Mouse (Mus musculus): ENCODE data around the gene Hcfc2.

Hcfc2 gene

DNA sequence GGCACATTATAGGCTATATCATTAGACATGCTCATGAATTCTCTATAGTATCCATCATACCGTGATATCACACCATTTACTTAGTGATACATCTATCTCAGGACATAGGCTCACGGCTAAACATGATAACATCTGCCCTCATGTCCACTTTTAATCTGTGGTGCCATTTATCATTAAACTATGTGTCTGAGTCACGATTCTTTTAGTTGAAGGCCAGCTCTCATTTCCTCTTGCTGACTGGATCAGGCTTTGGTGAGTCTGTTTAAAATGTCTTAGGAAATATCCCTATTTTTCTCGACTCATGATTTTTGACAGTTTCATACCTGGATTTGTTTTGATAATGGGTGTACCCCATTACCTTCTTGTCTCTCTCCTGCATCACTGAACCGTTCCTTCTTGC, at the start of gene Hcfc2:
Gene Hcfc2 (plus strand): TSS at position 205 of the 400 bp plus-strand sequence.
- DNase-seq (ENCODE audit: low spot score in 2 of 2): no peak

DNA sequence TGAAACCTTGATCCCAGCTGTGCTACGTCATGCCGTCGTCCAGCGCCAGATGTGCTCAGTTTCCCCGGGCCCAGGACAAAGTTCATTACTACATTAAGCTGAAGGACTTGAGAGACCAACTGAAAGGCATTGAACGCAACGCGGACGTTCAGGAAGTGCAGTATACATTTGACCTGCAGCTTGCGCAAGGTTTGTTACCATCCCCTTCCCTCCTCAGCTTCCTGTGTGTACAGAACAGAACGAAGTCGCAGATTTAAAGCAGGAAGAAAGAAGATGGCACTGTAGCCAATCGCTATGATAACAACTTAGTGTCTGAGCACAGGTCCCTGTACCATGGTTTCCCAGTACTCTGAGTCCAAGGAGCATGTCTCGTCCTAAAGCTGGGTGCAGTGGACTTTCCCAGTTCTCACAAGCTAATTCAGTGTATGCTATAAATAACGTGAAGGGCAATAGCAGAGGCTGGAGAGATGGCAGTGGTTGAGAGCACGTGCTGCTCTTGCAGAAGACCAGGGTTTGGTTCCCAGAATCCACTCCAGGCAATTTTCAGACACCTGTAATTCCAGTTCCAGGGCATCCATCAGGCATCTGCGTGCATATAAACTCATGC, 48.7 kb upstream of the Hcfc2 start:
- DNase-seq (ENCODE audit: low spot score in 2 of 2): no peak

DNA sequence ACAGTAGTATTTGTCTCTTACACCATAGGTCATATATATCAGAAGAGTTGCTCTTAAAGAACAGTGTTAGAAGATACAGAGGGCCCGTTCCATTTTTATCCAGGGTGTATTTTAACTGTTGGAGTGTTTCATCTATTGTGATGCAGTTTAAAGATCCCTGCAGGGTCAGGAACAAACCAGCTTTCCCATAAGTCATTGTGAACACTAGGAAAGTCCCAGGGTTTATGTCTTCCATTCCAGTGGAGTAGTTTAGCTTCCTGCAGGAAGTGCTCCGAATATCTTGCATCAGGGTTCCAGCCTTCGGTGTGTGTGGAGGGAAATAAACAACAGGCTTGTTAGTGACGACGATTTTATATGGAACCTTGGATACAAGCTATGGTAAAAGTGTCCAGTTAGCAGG, 44.7 kb upstream of the Hcfc2 start:
- DNase-seq (ENCODE audit: low spot score in 2 of 2): no peak

DNA sequence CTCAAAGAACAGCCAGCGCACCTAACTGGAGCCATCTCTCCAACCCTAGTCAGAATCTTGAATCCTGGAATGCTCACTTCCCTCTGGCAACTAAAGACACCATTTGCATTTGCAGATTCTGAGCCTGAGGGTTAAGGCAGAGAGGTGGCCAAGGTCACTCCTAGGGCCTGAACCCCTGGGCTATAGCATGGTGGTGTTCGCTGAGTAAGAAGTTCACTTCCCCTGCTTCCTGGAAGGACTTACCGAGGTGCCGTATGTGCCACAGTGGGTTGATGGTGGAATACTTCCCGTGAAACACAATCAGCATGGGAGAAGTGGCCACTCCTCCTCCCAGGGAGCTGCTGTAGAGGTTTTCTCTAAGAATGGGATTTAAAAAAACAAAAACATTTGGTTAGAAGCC, 43.3 kb upstream of the Hcfc2 start:
- DNase-seq (ENCODE audit: low spot score in 2 of 2): no peak

DNA sequence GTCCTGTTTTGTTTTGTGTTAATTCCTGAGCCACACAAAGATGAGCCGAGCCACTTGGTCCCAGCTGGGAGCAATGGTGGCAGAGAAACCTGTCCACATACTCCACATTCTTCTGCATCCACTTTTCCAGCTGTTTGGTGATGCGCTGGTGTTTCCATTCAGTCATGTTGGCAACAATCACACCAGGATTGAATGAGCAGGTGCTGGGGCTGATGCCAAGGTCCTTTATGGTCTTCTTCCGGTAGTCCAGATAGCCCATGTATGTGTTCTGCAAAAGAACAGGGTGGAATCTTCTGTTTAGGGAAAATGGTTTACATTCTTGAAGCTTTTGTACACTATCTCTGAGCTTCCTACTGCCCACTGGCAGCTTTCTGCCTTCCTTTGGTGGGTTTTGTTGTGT, 41.4 kb upstream of the Hcfc2 start:
- no peak for DNase-seq (ENCODE audit: low spot score in 2 of 2)

DNA sequence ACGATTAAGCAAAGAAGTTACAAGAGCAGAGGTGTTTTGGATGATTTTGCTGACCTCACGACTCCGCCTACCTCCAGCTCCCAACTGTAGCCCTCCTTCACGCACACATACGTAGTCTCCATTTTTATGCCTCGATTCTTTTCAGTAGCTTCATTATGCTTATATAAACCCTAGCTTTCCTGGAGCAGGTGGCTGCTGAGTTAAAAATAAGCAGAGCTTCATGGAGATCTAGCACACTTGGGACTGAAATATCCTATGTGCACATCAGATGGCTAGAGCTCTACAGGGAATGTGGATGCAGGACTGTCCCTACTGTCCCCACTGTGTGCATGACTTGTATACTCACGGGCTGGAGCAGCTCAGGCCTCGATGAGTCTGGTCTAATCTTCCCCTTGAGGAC, 34.1 kb upstream of the Hcfc2 start:
- DNase-seq (ENCODE audit: low spot score in 2 of 2): no peak

DNA sequence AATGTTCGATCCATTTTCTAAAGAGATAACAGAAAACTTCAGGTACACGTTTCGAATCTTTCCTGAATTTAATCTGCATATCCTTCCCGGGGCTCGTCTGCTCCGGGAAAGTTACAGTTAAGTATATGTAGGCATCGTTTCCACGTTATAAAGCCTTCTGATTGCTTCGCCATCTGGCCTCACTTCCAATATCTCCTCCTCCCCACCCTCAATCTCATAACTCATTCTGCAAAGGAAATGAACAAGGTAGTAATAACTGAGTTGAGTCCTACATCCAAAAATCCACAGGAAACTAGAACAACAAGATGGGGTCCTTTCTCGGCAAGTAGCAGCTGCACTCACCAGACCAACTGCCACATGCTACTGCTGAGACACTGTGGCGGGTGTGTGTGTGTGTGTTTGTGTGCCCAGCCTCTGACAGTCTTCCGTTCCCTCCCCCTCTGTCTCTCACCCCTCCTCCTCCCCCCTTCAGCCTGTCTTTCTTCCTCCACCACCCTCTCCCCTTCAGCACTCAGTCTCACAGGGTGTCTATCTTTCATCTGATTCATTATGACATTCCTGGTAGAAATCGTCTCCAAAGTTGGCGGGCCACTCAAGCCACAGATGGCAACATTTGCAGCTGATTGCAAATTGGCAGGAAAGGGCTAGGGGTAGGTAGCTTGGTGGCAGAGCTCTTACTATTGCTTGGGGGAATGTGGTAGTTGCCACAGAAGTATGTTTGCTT, 33.5 kb upstream of the Hcfc2 start:
- no peak for DNase-seq (ENCODE audit: low spot score in 2 of 2)

DNA sequence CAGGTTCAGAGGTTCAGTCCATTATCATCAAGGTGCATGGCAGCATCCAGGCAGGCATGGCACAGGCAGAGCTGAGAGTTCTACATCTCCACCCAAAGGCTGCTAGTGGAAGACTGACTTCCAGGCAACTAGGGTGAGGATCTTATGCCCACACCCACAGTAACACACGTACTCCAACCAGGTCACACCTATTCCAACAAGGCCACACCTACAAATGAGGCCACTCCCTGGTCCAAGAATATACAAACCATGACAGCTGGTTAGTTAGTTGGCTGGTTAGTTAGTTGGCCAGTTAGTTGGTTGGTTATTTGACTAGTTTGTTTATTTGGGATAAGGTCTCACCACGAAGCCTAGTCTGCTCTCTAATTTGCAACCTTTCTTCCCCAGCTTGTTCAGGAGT, 32.7 kb upstream of the Hcfc2 start:
- DNase-seq (ENCODE audit: low spot score in 2 of 2): no peak

DNA sequence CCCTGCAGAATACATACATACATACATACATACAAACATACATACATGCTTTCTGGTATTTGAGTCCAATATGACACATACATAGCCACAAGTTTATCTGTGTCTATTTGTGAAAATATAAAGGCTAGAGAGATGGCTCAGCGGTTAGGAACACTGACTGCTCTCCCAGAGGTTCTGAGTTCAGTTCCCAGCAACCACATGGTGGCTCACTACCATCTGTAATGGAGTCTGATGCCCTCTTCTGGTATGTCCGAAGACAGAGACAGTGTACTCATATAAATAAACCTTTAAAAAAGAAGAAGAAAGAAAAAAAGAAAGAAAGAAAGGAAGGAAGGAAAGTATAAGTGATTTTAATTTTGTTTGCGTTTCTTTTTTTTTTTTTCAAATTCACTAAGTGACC, 30.0 kb upstream of the Hcfc2 start:
- DNase-seq (ENCODE audit: low spot score in 2 of 2): no peak

DNA sequence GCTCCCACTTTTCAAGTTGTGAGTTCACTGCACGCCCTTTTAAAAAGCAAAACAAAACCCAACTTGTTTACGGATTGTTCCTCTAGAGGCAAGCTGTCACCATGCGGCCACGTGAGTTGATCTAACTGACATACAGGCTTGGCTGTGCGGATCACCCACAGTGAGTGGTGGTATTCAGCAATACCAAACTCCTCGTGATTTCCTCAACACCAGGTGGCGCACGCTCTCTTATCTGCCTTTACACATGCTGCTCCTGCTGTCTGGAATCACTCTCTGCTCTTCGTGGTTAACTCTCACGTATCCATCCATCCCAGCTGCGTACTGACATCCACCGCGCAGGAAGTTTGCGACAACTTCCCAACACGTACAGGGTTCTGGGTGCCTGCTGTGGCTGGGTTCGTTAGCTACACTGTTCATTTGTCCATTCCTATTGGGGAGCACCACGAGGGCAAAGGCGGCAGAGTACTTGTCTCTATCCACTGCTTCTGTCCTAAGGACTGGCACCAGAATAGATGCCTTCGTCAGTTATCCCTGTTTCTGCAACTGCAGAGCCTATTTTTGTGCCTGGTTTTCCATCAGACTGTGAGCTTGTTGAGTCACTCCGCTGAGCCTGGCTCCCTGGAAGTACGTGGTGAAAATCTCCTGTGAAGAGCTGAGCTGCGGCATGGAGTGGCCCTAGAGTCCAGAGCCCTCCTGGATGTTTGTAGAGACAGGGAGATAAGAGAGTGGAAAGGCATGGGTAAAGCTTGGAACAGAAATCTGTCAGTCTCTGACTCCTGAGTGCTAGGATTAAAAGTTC, 29.3 kb upstream of the Hcfc2 start:
- DNase-seq (ENCODE audit: low spot score in 2 of 2): peak; percentile 54 to 70

DNA sequence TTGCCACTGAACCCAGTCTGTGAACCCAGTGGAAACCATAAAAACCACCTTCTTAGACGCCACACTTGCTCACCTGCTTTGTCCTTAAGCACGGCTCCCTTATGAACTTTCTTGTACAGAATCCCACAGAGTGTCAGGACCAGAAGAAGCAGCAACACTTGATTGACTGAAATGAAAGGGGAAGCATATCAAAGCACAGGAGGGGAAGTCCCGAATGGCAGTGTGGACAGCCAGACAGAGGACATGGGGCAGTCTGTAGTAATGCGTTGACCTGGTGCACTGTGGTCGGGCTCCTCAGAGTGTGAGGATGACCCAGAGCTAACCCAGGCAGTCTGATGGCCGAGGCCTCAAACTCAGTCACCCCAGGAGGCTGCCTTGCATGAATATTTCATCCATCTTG, 25.8 kb upstream of the Hcfc2 start:
- no peak for DNase-seq (ENCODE audit: low spot score in 2 of 2)

DNA sequence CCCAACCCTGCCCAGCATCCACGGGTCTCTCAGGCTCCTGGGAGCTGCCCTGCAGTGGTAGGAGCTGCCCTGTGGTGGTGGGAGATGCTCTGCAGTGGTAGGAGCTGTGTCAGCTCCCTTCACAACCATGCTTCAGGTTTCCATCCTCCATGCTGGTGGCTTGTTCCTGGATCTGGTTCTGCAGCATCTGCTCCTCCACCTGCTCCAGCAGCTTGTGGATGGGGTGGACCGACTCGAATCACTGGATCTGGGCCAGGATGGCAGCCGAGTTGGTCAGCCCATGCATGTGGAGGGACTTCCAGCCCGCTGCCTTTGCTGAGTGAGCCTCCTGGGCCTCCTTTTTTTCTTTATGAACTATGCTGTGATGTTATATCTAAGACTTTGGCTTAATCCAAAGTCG, 19.0 kb upstream of the Hcfc2 start:
- DNase-seq (ENCODE audit: low spot score in 2 of 2): no peak

DNA sequence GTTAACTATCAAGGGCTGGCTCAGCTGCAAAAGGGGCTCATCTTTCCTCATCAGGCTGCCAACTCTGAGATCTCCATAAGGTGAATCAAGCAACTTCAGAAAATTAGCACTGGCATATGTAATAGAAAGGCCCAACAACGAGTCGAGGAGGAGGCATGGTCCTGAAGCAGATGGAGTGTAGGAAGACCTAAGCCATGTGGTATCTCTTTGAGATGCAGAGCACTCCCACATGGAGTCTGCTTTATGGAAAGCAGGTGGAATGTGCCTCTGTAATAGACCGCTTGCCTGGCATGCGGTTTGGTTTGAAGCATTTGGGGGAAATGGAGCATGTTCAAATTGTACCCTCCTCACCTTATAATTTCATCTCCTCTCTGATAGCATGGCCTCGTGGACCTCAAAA, 15.2 kb upstream of the Hcfc2 start:
- no peak for DNase-seq (ENCODE audit: low spot score in 2 of 2)

DNA sequence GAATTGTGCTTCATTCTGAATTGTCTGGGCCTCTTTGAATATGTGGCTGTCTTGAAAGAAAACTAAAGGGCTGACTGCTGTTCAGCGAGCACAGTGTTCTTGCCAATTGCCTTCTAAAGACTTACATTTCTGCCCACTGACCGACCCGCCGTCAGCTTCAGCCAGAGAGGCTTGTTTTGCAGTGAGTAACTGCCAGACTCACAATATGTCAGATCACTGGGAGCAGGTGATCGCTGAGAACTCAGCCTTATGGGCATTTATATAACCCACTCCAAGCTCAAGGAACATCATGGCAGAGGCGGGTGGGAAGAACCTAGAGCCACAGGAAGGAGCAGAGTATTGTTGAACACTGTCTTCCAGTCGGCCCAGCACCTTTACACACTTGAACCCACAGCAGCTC, 14.3 kb upstream of the Hcfc2 start:
- no peak for DNase-seq (ENCODE audit: low spot score in 2 of 2)

DNA sequence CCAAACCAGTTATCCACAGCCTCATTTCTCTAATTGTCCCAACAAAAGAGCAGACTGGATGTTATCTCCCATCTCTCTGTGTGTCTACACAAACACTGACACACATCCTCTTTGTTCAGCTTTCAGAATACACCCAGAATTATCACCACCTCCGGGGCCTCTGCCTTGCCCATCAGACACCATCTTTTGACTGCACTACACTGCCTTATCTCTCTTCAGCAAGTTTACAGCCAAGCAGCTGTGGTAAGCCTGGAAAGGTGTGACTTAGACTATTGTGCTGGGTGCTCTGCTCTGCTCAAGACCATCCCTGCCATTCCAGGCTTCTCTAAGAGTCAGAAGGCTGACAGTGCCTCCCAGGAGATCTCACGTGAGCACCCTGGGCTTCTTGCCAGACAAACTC, 10.5 kb upstream of the Hcfc2 start:
- DNase-seq (ENCODE audit: low spot score in 2 of 2): no peak

DNA sequence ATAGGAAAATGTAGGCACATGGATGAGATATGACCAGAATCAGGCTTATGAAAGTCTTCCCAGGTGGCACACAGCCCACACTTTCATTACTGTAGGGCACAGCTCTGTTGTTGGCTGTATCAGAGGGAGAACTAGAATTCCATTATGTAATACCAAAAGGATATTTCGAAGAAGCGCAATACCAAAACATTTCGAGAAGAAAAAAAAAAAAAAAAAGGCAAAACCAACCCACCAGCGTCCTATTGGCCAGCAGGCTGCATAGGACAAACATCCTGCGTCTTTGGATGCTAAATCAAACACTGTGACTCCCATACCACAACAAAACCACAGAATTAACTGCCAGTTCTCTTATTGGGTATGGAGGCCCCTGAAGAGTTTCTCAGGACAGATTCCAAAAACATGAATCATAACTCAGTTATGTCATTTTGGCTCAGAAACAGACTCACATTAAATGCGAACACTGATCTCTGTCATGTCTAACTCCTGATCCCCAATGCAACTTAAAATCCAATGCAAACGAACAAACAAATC, 6.2 kb upstream of the Hcfc2 start:
- no peak for DNase-seq (ENCODE audit: low spot score in 2 of 2)

DNA sequence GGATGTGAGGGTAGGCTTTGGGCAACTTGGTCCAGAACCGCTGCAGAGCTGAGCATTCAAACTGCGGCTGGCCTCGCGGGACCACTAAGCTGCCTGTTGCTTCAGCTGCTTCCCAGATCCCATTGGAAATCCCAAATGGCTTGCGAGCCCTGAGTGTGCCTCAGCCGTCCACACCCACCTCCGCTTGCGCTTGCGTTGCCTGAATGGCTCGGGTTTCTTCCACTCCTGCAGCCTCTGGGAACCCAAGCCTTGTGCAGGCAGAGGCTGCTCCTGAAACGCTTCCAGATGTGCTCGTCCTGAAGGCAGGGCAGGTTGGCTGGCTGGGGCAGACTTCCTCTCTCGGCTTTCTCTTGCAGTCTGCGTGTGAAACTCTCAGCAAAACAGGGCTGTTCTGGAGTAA, 5.5 kb upstream of the Hcfc2 start, which contains the start of gene Glt8d2:
Gene Glt8d2 (minus strand): TSS at position 157 of the 400 bp plus-strand sequence.
- DNase-seq (ENCODE audit: low spot score in 2 of 2): no peak

DNA sequence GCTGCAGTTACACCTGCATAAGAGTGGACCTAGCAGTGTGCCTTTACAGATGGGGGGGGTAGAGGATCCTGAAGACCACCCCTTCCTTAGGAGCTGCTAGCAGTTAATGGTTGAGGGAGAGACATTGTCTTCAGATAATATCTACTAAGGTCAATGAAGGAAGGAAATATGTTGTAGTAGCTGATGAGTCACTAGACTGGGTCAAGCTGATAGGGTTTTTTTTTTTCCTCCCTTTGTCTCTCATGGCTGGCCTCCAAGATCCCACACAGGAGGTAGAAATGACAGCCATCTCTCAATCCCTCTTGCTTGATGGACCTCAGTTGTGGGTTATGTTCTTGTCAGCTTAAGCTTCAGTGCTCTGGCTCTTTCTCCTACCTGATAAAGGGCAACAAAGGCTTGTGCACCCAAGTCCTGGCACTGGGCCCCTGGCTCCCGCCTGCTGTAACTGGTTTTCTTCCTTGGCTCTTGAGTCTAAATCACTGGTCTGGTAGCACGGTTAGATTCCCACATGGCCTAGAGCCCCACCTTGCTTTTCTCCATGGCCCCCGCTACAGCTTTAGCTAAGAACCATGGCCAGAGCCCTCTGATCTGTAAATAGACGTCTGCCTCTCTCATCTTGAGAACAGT, 606 bp downstream of the Hcfc2 start:
- DNase-seq (ENCODE audit: low spot score in 2 of 2): no peak

DNA sequence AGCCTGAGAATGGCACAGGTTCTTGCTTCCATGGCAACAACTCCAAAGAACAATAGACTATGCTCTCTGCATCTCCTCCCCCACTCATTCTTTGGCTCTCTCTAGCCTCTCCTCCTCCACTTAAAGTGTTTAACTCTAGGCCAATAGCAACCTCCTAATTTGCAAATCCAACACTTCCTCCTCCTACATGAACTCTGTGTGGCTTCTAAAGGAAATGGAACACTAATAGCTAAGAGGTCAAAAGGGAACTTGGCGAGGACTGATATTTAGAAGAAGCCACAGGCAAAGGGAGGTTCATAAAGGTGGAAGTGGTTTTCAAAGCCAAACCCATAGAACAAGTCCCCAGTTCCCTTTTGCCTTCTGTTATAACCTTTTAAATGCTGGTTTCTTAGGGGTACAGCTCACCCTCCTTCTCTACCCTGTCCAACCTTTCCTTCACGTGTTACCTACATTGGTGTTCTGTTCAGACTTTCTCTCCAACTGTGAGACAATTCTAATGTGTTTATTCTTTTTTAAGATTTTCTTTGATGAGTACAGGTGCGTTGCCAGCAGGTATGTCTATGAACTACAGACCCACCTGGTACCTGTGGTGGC, 1.4 kb downstream of the Hcfc2 start:
- DNase-seq (ENCODE audit: low spot score in 2 of 2): no peak

DNA sequence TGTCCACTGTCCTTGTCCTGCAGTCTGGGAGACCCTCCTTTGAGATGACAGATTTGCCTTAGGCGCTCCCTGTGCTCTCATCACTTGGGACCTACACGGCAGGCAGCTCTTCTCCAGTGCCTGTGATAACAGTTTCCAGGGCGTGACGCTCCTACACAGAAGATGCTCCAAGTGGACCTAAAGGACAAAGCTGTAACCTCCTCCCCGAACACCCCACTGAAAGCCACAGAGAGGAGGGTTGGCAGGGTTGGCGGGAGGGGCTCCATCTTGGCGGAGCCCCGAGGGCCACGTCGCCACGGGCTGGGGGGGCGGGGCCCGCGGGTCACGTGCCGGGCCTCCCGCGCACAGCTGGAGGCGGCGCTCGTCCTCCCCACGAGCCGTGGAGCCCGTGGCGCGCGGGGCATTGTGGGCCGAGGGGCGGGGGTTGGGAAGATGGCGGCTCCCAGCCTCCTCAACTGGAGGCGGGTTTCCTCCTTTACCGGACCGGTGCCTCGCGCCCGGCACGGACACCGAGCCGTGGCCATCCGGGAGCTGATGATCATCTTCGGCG, 2.8 kb downstream of the Hcfc2 start:
- DNase-seq (ENCODE audit: low spot score in 2 of 2): peak; percentile 79 to 88

DNA sequence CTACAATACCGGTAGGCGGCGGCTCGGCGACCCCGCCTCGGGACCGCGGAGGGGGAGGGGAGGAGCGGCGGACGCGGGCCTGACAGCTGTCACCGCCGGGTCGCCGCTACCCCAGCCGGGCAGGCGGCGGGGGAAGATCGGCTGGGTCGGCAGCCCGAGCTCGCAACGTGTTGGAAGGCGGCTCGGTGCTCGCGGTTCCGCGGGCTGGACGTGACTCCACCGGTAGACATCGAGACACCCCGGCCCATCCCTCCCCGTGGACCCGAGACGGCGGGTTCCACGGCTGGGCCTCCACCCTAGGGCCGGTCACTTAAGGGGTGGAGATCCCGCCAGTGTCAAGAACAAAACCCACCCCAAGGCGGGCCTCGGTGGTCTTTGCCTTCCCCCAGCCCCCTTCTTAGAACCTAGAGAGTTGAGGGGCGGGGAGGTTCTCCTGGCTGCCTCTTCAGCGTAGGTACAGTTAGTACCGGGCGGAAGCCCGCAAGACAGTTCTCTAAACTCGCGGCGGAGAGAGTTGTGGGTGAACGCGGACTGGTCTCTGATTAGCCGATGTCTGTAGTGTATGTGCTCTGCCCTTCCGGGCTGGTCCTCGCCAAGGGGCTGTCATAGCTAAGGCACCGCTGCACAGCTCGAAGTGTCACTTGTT, 3.5 kb downstream of the Hcfc2 start:
- DNase-seq (ENCODE audit: low spot score in 2 of 2): peak; percentile 11 to 27
